Mouse (Mus musculus) spleen, adult 2 months (tissue): ENCODE data around the gene Pdxp. TPM values are rescaled to one million over a fixed set of nuclear protein-coding genes. Genes with fewer than 3 reads are reported as not detected.
"Not testable (repeated sequence)": the region's sequence is repeated elsewhere in the genome, so short reads cannot be mapped to it uniquely, and the experiment has no call there.

Experiments used
- DNase-seq, 2 experiments: peaks; one replicate each; pipeline versions ENCODE4 v3.0.0 to v3.0.0-alpha.2; 2012 to 2021; ENCODE audit warnings: low spot score in 2 of 2, low read depth in 1 of 2
- H3K27ac ChIP-seq: fragments of 200-500 bp; 2 replicates; pipeline ENCODE4 v1.5.1; 2012; ENCODE audit warnings: low read length, inconsistent platforms; ENCODE audit not compliant: insufficient read depth
- H3K27me3 ChIP-seq: fragments of 200-500 bp; 2 replicates; pipeline ENCODE4 v1.6.1; 2012; ENCODE audit warnings: mild to moderate bottlenecking, moderate library complexity, low read length, inconsistent platforms; ENCODE audit not compliant: control insufficient read depth, insufficient read depth
- H3K36me3 ChIP-seq: fragments of 200-500 bp; 2 replicates; pipeline ENCODE4 v1.6.1; 2012; ENCODE audit warnings: mild to moderate bottlenecking, low read length, inconsistent platforms; ENCODE audit not compliant: control insufficient read depth, insufficient read depth
- H3K4me1 ChIP-seq: fragments of 200-500 bp; 2 replicates; pipeline ENCODE4 v1.6.1; 2011; ENCODE audit warnings: inconsistent platforms; ENCODE audit not compliant: control insufficient read depth, insufficient read depth, insufficient read length
- H3K4me3 ChIP-seq: fragments of 200-500 bp; 2 replicates; pipeline ENCODE4 v1.5.1; 2011; ENCODE audit warnings: mild to moderate bottlenecking, inconsistent platforms; ENCODE audit not compliant: insufficient read depth, insufficient read length; ENCODE audit errors: extremely low read depth
- CTCF ChIP-seq: fragments of 200-500 bp; IDR thresholded peaks from 2 replicates; pipeline ENCODE4 v1.5.1; 2011; ENCODE audit warnings: mild to moderate bottlenecking, inconsistent platforms; ENCODE audit not compliant: insufficient read depth, insufficient read length, insufficient replicate concordance; ENCODE audit errors: extremely low read depth
- POLR2A ChIP-seq: fragments of 200-500 bp; IDR thresholded peaks from 2 replicates; pipeline ENCODE4 v1.6.1; 2011; ENCODE audit warnings: low read depth, low read length, inconsistent platforms
- WGBS: fragments of 180-500 bp; shearing (Covaris S2); methylation state at CpG from one replicate; pipeline ENCODE4 v1.1.7; 2018; 5-methylcytosine and 5-hydroxymethylcytosine counted together
- polyA plus RNA-seq: library from polyadenylated mRNA; depleted of rRNA; stranded (reverse); fragments of >200 nt; gene quantifications from 2 replicates; pipeline ENCODE4 v1.2.3, GENCODE M21; 2012

Gene Pdxp
- polyA plus RNA-seq, 1 experiment: 13.1 TPM

GRCm38 (mm10) chr15:78875537-78875936 lies 38.2 kb upstream of the Pdxp start:
- no peak for TF ChIP-seq CTCF
- TF ChIP-seq POLR2A: no peak
- H3K36me3 ChIP-seq: no peaks in the 10 kb centered on the region
- no peaks in the 10 kb centered on the region for H3K27me3 ChIP-seq
- whole genome bisulfite sequencing: 88% methylated on average over 5 of the region's 5 CpGs
- peaks cover 12% of the 10 kb centered on the region; the same call in 1 of the 2 replicates for H3K4me1 ChIP-seq
- DNase-seq: no peak
- no peak overlapping the region for H3K4me3 ChIP-seq
- no peak overlapping the region for H3K27ac ChIP-seq

- Histone ChIP-seq H3K36me3 (peaks cover 3% of the 10 kb centered on the region; the same call in 1 of the 2 replicates), H3K27me3 (no peaks in the 10 kb centered on the region), H3K4me1 (peaks cover 12% of the 10 kb centered on the region; the same call in 1 of the 2 replicates), H3K4me3 (peak overlapping the region; percentile 78), H3K27ac (peak overlapping the region; percentile 99)
- WGBS: 3% methylated on average over 17 of the region's 17 CpGs
- TF ChIP-seq CTCF (peak; percentile 56; the same call in 1 of the 2 replicates), POLR2A (no peak)
- peak in 1 of 2 experiments; percentile 54 for DNase-seq
Observed at GRCm38 (mm10) chr15:78876258-78876696, 37.4 kb upstream of the Pdxp start.

GRCm38 (mm10) chr15:78876991-78877809 lies 36.5 kb upstream of the Pdxp start, which contains the start of gene Gga1:
Gga1 (plus strand) TSS chr15:78877190.
- WGBS: under 1% methylated on average over 71 of the region's 95 CpGs
- TF ChIP-seq CTCF: no peak
- TF ChIP-seq POLR2A: peak; percentile 62
- Histone ChIP-seq H3K27me3 (no peaks in the 10 kb centered on the region), H3K27ac (peak within 1 kb of the TSS; percentile 99), H3K4me3 (peak within 1 kb of the TSS; percentile 78), H3K36me3 (peaks cover 6% of the 10 kb centered on the region), H3K4me1 (peaks cover 12% of the 10 kb centered on the region; the same call in 1 of the 2 replicates)
- peak; percentile 88 to 97 for DNase-seq

- peak in 1 of 2 experiments; percentile 26 for DNase-seq
- WGBS: under 1% methylated on average over 17 of the region's 17 CpGs
- H3K27ac ChIP-seq: peak overlapping the region; percentile 99
- H3K27me3 ChIP-seq: no peaks in the 10 kb centered on the region
- peaks cover 9% of the 10 kb centered on the region for H3K36me3 ChIP-seq
- TF ChIP-seq CTCF: no peak
- TF ChIP-seq POLR2A: no peak
- peak overlapping the region; percentile 78 for H3K4me3 ChIP-seq
- peaks cover 12% of the 10 kb centered on the region; the same call in 1 of the 2 replicates for H3K4me1 ChIP-seq
Observed at GRCm38 (mm10) chr15:78877810-78878390, 35.8 kb upstream of the Pdxp start.

GRCm38 (mm10) chr15:78878792-78879516 lies 34.8 kb upstream of the Pdxp start:
- peaks cover 19% of the 10 kb centered on the region for H3K36me3 ChIP-seq
- peak overlapping the region; percentile 27 for H3K27ac ChIP-seq
- not testable (repeated sequence) for DNase-seq, H3K27me3 ChIP-seq, H3K4me3 ChIP-seq
- peaks cover 12% of the 10 kb centered on the region; the same call in 1 of the 2 replicates for H3K4me1 ChIP-seq
- WGBS: 20% methylated on average over 7 of the region's 7 CpGs

GRCm38 (mm10) chr15:78880432-78880831 lies 33.3 kb upstream of the Pdxp start:
- Histone ChIP-seq H3K4me1 (peaks cover 12% of the 10 kb centered on the region; the same call in 1 of the 2 replicates), H3K4me3 (no peak overlapping the region), H3K27me3 (no peaks in the 10 kb centered on the region), H3K27ac (no peak overlapping the region), H3K36me3 (peaks cover 28% of the 10 kb centered on the region)
- TF ChIP-seq CTCF: no peak
- TF ChIP-seq POLR2A: no peak
- WGBS: 92% methylated on average over 8 of the region's 8 CpGs
- DNase-seq: no peak
